Mouse (Mus musculus) lung, postnatal 36 days (tissue): ENCODE results near the gene Alkbh4.
A peak's percentile ranks its signal among the peaks of the same experiment; 100 is the strongest.

Experiments used
- DNase-seq: peaks from one replicate; pipeline ENCODE4 v3.0.0; 2022; ENCODE audit warnings: mixed read lengths

The Alkbh4 gene

GRCm38 (mm10) chr5:136143161-136143755, 7.3 kb downstream of the Alkbh4 start:
- DNase-seq = no peak

GRCm38 (mm10) chr5:136144606-136145430, 8.9 kb downstream of the Alkbh4 start:
- peak; percentile 33 for DNase-seq

GRCm38 (mm10) chr5:136146936-136147335, 11.0 kb downstream of the Alkbh4 start:
- peak; percentile 32 for DNase-seq

- DNase-seq = no peak
Observed at GRCm38 (mm10) chr5:136147704-136148103, 11.8 kb downstream of the Alkbh4 start.

- DNase-seq = peak; percentile 25
Observed at GRCm38 (mm10) chr5:136149134-136149576, 13.2 kb downstream of the Alkbh4 start.

- DNase-seq = peak; percentile 40
Observed at GRCm38 (mm10) chr5:136152365-136152764, 16.4 kb downstream of the Alkbh4 start.

- DNase-seq = peak; percentile 38
Observed at GRCm38 (mm10) chr5:136155399-136155798, 19.5 kb downstream of the Alkbh4 start.

- DNase-seq = peak; percentile 66
Observed at GRCm38 (mm10) chr5:136160084-136160483, 24.1 kb downstream of the Alkbh4 start.

GRCm38 (mm10) chr5:136163807-136164474, 28.0 kb downstream of the Alkbh4 start:
- DNase-seq = no peak

DNA sequence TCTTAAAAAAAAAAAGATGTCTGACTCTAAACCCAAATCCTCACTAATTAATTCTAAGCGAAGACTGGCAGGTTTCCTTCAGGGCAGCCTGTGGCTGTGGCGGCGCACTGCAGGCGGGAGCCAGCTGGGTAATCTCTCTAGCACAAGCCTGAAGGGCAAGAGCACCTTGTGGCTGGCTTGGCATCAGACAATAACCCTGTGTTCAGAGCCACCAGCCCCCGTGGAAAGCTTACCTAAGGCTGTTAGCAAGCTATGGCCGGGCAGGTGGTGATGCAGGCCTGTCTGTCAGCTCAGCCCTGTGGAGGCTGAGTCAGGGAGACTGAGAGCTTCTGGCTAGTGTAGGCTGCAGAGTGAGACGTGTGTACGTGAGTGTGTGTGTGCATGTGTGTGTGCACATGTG, 29.3 kb downstream of the Alkbh4 start:
- no peak for DNase-seq

DNA sequence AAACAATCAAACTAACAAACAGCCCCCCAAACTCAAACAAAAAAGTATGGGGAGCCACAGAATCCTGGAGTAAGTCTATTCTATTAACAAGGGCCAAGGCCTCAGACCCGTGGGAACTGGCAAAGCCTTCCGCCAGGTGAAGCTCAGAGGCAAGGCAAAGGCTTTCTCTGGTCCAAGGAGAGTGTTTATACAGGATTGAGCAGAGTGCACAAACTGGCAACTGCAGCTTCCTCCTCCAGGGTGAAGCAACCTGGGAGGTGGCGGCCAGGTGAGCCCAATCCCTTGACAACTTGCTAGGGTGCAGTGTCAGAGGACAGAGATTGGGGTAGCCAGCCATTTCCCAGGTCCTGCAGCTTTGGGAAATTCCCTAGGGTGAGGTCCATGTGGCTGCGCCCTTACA, 31.4 kb downstream of the Alkbh4 start:
- peak; percentile 50 for DNase-seq

DNA sequence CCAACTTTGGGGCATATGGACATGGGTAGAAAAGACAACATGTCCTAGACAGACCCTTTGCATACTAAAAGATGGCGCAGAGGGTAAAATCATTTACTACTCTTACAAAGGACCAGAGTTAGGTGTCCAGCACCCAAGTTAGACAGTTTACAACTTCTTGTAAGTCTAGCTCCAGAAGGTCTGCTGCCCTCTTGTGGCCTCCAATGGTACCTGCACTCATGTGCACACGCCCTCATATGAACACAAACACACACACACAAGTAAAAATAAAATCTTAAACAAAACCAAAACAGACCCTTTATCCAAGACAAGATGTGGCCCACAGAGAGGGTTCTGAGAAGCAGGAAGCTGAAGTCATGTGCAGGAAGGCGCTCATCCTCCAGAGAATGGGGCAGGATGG, 32.1 kb downstream of the Alkbh4 start:
- no peak for DNase-seq

DNA sequence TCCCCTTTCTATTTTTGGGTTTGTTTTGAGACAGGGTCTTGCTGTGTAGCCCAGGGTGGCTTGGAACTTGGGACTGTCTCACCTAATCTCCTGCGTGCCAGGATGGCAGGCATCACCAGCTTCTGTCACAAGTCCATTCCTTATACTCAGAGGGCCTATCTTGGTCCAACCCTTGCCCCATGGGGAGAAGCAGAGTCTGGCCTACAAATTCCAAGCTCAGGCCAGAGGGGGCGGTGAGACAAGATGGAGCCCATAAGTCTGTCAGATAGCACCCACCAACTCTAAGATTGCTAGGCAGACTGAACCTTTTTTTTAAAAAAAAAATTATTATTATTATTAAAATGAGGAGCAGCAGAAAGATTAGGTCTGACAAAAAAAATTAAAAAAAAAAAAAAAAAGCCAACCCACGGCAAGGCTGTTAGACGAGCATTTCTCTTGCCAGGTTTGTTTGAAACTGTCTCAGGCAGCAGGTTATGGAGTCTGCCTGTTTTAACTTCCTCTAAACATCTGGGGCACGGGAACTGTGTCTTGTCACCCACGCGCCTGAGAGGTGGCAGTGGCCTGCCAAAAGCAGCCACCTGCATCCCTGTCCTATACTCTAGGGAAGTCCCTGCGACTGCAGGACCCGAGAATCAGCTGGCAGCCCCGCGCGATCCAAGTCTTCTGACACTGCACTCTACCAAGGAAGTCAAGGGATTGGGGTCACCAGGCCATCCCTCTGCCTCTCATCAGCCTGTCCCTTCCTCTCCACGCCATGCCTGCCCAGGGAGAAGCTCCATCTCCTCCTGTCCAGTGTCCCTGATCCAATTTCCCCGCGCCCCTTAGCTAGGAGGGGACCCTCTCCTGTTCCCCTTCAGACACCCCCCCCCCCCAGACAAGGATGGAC, 33.9 kb downstream of the Alkbh4 start:
- peak; percentile 58 for DNase-seq

GRCm38 (mm10) chr5:136170512-136171362, 34.8 kb downstream of the Alkbh4 start, which contains the start of gene Orai2:
Gene Orai2, minus strand, starts transcription at chr5:136170713.
- DNase-seq = peak; percentile 90

- peak; percentile 69 for DNase-seq
Observed at GRCm38 (mm10) chr5:136171363-136172341, 35.7 kb downstream of the Alkbh4 start.

DNA sequence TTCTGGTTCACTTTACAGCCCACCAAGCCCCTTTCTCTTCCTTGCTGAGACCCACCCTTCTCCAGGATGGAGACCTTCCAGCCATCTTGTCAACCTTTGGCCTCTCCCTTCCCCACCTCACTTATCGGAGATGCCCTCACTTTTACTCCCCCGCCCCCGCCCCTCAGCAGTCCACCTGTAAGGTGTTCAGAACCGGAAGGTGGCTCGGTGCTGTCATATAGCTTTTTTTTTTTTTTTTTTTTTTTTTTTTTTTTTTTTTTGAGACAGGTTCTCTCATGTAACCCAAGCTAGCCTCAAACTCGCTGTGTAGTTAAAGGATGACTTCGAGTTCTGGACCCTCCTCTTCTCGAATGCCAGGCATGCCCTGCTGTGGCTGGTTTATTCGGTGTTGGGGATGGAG, 37.0 kb downstream of the Alkbh4 start:
- DNase-seq = no peak

DNA sequence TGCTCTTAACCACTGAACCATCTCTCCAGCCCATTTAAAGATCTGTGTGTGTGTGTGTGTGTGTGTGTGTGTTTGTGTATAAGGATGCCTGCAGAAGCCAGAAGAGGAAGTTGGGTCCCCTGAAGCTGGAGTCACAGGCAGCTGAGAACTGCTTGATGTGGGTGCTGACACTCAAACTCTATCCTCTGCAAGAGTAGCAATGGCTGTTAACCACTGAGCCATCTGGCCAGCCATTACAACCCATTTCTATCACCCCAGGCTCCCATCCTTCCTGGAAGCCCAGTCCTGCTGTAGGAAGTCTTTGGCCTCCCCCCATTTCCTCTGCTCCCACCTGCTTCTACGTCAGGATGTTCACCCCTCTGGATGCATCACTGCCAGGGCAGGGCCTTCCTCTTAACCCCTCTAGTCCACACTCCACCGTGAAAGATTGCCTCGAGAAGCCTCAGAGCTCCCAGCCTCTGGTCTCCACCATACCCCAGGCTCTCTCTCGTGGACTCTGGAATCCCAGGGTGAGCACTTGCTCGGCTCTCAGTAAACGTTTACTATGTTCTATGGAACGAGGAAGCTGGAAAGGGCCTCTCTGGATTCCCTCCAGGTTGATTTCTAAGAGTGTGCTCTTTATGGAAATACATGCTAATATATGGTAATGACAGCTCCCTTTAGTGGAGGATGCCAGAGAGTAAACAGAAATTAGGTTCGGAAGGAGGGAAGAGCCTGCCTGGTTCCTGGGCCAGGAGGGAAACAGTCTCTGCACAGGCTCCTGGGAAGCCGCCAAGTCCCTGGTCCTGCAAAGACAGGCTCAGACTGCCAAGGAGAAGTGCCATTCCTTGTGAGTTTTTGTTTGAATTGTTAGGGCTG, 37.9 kb downstream of the Alkbh4 start:
- peak; percentile 95 for DNase-seq

- DNase-seq = peak; percentile 35
Observed at GRCm38 (mm10) chr5:136179594-136179993, 43.6 kb downstream of the Alkbh4 start.

GRCm38 (mm10) chr5:136181197-136181596, 45.3 kb downstream of the Alkbh4 start:
- DNase-seq = no peak
